Mouse (Mus musculus) megakaryocyte, embryonic 14.5 days (primary cell): ENCODE data around the gene Nfkb1.

Experiments used
- FLI1 ChIP-seq: IDR thresholded peaks from 2 replicates; pipeline ENCODE4 v1.6.1; 2012; ENCODE audit warnings: low read length, inconsistent platforms, mixed read lengths
- GATA1 ChIP-seq: IDR thresholded peaks from 3 replicates; pipeline ENCODE4 v1.6.1; 2012; ENCODE audit warnings: mixed read lengths, low read length, inconsistent platforms, borderline replicate concordance

DNA sequence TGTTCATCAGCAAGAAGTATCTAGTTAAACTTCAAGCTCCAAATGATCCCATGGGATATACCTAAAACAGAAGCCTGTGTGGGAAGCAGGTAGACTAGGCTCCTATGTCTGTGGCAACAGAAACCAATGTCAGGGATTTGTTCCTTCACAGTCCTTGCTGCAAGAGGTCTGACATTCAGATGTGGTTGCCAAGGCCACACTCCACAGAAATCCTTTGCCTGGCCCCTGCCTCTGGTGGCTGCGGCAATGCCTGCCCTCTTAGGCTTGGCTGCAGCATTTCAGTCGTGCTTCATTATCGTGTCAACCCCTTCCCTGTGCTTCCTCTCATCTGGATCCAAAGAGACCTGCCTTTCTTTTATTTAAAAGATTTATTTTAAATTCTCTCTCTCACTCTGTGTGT is 1.7 kb upstream of the Nfkb1 start:
- TF ChIP-seq GATA1 (no peak), FLI1 (no peak)
